Mouse (Mus musculus): ENCODE data around the gene Pou6f1. TPM values are rescaled to one million over a fixed set of nuclear protein-coding genes. Genes with fewer than 3 reads are reported as not detected.
"Not testable (repeated sequence)": the region's sequence is repeated elsewhere in the genome, so short reads cannot be mapped to it uniquely, and the experiment has no call there.

The Pou6f1 gene
- polyA plus RNA-seq, 1 experiment from 2014 or later: 41.2 TPM

DNA sequence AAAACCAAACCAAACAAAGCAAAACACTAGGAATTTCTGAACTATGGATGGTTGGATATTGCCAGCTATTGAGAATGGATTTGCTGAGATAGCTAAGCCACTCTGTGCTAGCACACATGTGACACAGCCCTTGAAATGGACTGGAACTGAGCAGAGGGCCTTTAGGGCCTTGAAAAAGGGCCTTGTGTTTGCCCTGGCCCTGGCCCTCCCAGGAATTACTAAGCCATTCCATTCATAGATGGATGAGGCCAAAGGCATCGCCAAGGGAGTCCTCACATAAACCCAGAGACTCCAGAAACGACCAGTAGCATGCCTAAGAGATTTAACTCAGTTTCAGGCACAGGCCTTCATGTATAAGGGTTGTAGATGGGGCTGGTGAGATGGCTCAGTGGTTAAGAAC is 33.3 kb downstream of the Pou6f1 start:
- no peak overlapping the region for H3K4me2 ChIP-seq
- no peaks in the 10 kb centered on the region for H3K4me1 ChIP-seq (replicated peaks)
- H3K9me3 ChIP-seq: no peaks in the 10 kb centered on the region
- no peak overlapping the region for H3K9ac ChIP-seq
- H3K4me3 ChIP-seq: no peak overlapping the region
- H3K27me3 ChIP-seq: no peaks in the 10 kb centered on the region
- H3K27ac ChIP-seq: no peak overlapping the region
- no peak for ATAC-seq (ENCODE audit: low FRiP score)
- 76% methylated on average over 2 of the region's 2 CpGs for WGBS
- H3K36me3 ChIP-seq: no peaks in the 10 kb centered on the region

DNA sequence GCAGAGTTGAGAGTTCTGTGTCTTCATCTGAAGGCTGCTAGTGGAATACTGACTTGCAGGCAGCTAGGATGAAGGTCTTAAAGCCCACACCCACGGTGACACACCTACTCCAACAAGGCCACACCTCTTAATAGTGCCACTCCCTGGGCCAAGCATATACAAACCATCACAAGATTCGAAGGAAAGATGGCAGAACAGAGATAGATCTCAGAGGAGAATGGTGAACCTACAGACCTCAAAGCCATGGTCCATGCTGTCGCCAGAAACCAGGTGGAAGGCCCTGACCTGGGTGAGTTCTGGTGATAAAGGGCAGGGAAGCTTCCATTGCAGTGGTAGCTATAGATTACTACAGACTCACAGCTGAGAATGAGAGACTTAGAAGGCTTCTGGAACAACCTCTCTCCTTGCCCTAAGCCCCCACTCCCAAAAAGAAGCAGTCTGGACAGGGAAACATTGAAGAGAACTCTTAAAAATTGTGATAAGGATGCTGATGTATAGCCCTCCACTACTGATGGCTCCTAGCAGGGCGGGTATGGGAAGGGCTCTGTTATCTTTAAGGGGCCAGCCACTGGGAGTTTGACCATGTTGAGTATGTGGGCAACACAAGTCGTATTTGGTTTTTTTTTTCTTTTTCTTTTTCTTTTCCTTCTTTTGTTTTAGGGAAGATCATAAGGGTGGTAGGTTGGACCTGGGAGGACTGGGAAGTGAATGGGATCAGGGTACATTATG is 41.9 kb downstream of the Pou6f1 start:
- Histone ChIP-seq H3K9ac (no peak overlapping the region), H3K4me2 (no peak overlapping the region), H3K27ac (no peak overlapping the region), H3K4me1 (replicated peaks) (no peaks in the 10 kb centered on the region), H3K27me3 (no peaks in the 10 kb centered on the region), H3K9me3 (no peaks in the 10 kb centered on the region), H3K36me3 (no peaks in the 10 kb centered on the region), H3K4me3 (no peak overlapping the region)
- no peak for ATAC-seq (ENCODE audit: low FRiP score)
- WGBS: 83% methylated on average over 5 of the region's 5 CpGs

DNA sequence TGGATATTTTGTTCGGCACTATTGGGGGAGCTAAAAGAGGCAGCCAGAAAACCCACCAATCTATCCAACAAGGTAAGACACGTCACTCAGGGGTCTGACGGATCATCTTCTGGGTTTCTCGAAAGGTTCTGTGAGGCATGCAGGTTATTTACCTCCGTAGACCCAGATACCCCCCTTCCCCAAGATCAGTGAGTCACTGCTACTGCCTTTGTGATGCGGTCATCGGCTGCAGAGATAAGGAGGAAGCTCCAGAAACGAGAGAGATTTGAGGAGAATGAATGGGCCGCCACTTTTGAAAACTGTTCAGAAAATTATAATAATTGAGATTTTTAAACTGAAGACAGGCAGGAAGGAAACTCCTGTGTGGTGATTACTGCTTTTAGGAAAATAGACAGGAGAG is 43.4 kb downstream of the Pou6f1 start:
- Histone ChIP-seq H3K4me3 (no peak overlapping the region), H3K9me3 (no peaks in the 10 kb centered on the region), H3K4me2 (no peak overlapping the region), H3K27ac (no peak overlapping the region), H3K4me1 (replicated peaks) (peaks cover 6% of the 10 kb centered on the region), H3K9ac (no peak overlapping the region), H3K27me3 (no peaks in the 10 kb centered on the region), H3K36me3 (no peaks in the 10 kb centered on the region)
- 93% methylated on average over 9 of the region's 9 CpGs for WGBS
- no peak for ATAC-seq (ENCODE audit: low FRiP score)

DNA sequence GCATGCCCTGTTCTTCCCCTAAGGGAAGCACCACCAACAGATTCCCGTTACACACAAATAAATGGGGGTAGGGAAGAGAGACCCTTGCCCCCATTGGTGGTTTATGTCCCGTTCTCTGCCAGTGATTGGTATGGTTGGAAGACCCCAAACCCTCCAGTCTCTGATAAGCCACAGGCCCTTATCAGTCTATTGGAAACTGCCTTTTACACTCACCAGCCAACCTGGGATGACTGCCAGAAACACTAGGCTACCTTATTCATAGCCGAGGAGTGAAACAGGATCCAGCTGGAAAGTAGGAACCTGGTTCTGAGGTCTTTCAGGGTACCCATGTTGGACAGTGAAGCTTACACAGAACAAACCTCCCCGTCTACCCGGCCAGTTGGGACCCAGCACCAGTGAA is 43.8 kb downstream of the Pou6f1 start:
- Histone ChIP-seq H3K9me3 (no peaks in the 10 kb centered on the region), H3K4me3 (no peak overlapping the region), H3K4me2 (no peak overlapping the region), H3K27ac (no peak overlapping the region), H3K27me3 (no peaks in the 10 kb centered on the region), H3K9ac (no peak overlapping the region), H3K4me1 (replicated peaks) (peaks cover 9% of the 10 kb centered on the region), H3K36me3 (no peaks in the 10 kb centered on the region)
- no peak for ATAC-seq (ENCODE audit: low FRiP score)
- 90% methylated on average over 5 of the region's 5 CpGs for whole genome bisulfite sequencing

DNA sequence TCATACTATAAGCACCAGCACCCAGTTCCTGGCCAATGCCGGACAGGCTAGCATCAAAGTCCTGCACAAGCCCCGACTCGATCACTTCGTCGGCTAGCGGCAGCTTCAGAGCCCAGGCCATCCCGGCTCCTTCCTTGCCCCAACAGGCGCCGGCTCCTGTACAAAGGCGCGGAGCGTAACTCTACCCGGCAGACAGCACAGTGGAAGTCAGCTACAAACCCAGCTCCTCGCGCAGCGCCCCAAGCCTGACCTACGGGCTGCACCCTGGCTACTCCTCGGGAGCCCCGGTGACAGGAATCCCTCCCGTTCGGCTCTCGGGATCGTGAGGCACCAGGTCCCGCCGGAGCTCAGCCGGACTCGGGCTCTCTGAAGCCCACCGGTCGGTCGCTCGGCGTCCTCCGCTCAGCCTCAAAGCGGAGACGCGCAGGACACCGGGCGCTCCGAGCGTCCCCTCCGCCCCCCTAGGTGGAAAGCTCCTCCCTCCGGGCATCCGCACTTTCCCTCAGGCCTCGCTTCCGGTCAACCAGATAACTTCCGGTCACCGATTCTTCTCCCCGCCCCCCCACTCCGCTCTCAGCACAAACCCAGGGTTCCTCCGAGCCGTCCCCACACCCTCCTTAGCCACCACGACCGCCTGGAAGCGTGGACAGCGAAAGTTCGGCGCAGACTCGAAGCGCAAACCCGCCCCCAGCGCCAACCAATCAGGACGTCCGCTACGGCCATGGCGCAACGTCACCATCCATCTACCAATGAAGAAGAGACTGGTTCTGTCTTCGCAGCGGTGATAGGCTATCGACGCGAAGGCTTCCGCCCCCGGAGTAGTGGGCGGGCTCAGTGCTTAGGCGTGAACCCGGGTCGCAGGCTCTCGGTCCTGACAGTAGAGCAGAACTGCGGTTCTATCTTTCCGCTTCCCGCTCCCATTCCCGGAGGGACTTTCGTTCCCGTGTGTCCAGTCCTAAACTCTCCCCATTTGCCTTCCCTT is 48.2 kb downstream of the Pou6f1 start, which contains the start of gene Tfcp2:
TSS of gene Tfcp2 (minus strand) at position 683 of the 982 bp plus-strand sequence.
- Histone ChIP-seq H3K36me3 (peaks cover 12% of the 10 kb centered on the region), H3K4me2 (peak within 1 kb of the TSS; percentile 74), H3K27ac (peak within 1 kb of the TSS; percentile 94), H3K27me3 (no peaks in the 10 kb centered on the region), H3K4me1 (replicated peaks) (peaks cover 22% of the 10 kb centered on the region), H3K9me3 (no peaks in the 10 kb centered on the region), H3K4me3 (peak within 1 kb of the TSS; percentile 90), H3K9ac (peak within 1 kb of the TSS; percentile 90)
- under 1% methylated on average over 84 of the region's 84 CpGs for WGBS
- peak; percentile 100 for ATAC-seq (ENCODE audit: low FRiP score)

DNA sequence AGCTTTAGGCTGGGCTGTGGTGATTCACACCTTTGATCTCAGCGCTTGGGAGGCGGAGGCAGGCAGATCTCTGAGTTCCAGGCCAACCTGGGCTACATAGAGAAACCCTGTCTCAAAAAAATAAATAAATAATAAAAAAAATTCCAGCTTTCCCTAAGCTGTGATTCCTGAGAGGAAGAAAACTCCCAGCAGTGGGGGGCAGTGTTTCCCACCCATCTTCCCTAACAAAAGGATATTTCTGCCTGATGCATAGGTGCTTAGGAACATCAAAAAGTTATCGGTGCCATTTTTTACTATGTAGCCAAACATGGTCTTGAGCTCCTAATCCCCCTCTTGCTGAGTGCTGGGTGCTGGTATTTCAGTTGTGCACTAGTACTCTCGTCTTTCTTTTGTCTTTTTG is 49.5 kb downstream of the Pou6f1 start:
- H3K9ac ChIP-seq: no peak overlapping the region
- H3K4me2 ChIP-seq: peak overlapping the region; percentile 74
- H3K9me3 ChIP-seq: no peaks in the 10 kb centered on the region
- no peaks in the 10 kb centered on the region for H3K27me3 ChIP-seq
- ATAC-seq (ENCODE audit: low FRiP score): no peak
- 93% methylated on average over 4 of the region's 4 CpGs for WGBS
- peak overlapping the region; percentile 90 for H3K4me3 ChIP-seq
- peaks cover 22% of the 10 kb centered on the region for H3K4me1 ChIP-seq (replicated peaks)
- H3K27ac ChIP-seq: no peak overlapping the region
- peaks cover 23% of the 10 kb centered on the region for H3K36me3 ChIP-seq

DNA sequence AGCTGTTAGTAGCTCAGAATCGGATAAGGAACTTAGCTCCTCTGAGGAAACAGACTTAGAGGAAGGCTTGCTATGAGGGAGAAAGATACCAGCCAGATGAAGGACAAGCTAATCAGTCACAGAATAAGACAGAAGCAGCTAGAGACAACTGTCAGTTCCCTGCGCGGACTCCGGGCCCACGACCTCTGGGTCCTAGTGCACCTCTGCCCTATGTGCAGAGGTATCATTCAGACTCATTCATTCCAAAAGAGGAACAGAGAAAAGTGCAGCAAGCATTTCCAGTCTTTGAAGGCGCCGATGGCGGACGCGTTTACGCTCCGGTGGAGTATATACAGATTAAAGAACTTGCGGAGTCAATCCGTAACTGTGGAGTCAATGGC is 56.1 kb downstream of the Pou6f1 start:
- peaks cover 54% of the 10 kb centered on the region for H3K36me3 ChIP-seq
- H3K4me3 ChIP-seq; H3K4me2 ChIP-seq; H3K9ac ChIP-seq; H3K27me3 ChIP-seq; H3K9me3 ChIP-seq; H3K27ac ChIP-seq; ATAC-seq (ENCODE audit: low FRiP score); H3K4me1 ChIP-seq (replicated peaks): not testable (repeated sequence)
- WGBS: 97% methylated on average over 14 of the region's 14 CpGs

DNA sequence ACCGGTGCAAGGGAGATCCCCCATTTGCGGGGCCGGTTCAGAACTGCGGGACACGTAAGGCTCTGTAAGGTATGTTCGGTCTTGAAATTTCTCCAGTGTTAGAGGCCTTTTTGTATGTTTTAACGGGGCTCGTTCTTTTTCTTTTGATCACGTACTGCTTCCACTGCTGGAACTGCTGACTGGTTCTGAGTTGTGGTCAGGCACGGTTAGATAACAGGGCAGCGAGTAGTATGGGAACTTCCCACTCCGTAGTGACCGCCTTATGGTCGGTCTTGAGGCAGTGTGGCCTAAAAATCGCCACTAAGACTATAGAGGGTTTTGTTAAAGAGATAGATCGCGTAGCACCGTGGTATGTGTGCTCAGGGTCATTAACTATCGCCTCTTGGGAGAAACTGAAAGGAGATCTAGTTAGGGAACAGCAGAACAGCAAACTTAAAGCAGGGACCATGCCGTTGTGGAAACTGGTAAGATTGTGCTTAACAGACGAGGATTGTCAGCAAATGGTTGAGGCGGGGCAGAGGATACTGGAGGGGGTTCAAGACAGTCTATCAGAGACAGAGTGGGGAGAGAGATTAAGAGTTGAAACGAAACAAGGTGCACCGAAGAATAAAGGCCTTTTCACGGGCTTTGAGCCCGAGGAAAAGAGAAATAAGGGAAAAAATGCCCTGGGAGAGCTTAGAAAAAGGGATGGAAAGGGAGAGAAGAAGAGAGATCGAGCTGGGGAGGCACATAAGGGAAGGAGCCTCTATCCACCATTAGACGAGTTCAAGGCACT is 56.7 kb downstream of the Pou6f1 start:
- not testable (repeated sequence) for H3K27me3 ChIP-seq; H3K9me3 ChIP-seq; H3K27ac ChIP-seq; H3K9ac ChIP-seq; ATAC-seq (ENCODE audit: low FRiP score); H3K4me3 ChIP-seq; H3K4me1 ChIP-seq (replicated peaks); H3K4me2 ChIP-seq
- peaks cover 48% of the 10 kb centered on the region for H3K36me3 ChIP-seq
- WGBS: 96% methylated on average over 28 of the region's 28 CpGs

DNA sequence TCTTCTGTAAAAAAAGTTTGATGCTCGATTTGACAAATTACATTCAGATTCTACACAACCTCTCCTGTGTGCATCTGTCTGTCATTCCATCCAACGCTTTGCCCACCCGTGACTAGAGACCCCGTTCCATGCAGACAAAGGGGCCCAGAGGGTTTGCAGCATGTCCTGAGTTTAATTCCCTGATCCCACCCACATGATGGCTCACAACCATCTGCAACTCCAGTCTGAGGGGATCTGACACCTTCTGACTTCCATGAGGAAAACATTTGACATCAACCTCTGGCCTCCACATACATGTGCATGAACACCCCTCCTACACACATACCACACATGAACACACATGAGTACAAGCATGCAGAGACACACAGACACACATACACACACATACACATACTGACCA is 58.4 kb downstream of the Pou6f1 start:
- Histone ChIP-seq H3K4me3 (no peak overlapping the region), H3K4me2 (no peak overlapping the region), H3K36me3 (peaks cover 42% of the 10 kb centered on the region), H3K9ac (no peak overlapping the region), H3K27me3 (no peaks in the 10 kb centered on the region), H3K9me3 (no peaks in the 10 kb centered on the region), H3K27ac (no peak overlapping the region), H3K4me1 (replicated peaks) (no peaks in the 10 kb centered on the region)
- no peak for ATAC-seq (ENCODE audit: low FRiP score)
- 93% methylated on average over 4 of the region's 4 CpGs for WGBS

DNA sequence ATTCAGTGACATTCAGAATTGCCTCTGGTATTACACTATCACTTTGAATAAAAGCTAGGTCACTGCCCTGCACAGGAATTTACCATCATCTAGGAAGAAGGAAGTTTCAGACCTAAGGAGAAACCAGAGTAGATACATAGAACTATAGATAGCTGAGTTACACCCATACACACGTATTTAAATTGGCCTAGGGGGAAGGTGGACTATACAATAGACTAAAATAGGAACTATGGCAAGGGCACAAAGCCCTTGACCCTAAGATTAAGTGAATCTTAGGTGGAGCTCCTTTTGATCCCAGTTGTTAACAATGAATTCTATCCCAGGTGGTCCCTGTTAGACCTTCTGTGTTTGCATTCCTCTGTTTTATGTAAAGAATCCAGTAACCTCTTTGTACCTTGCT is 58.8 kb downstream of the Pou6f1 start:
- H3K4me2 ChIP-seq; H3K27me3 ChIP-seq; H3K4me3 ChIP-seq; H3K9ac ChIP-seq; H3K4me1 ChIP-seq (replicated peaks); H3K9me3 ChIP-seq; H3K27ac ChIP-seq; ATAC-seq (ENCODE audit: low FRiP score): not testable (repeated sequence)
- peaks cover 41% of the 10 kb centered on the region for H3K36me3 ChIP-seq
- WGBS: 89% methylated on average over 1 of the region's 1 CpGs

DNA sequence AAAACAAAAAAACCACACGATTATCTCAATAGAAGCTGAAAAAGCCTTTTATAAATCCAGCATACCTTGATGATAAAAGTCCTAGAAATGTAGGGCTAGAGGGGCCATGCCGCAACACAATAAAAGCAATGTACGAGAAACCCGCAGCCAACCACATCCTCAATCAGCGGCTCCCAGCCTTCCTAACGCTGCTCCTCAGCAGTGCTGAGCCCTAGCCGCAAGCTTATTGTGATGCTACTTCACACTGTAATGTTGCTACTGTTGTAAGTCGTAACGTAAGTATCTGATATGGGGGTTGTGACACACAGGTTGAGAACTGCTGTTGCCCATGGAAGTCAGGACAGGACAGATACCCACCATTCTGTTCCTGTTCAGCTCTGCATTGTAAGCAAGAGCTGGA is 60.4 kb downstream of the Pou6f1 start:
- no peak overlapping the region for H3K4me3 ChIP-seq
- H3K4me2 ChIP-seq: no peak overlapping the region
- H3K9me3 ChIP-seq: no peaks in the 10 kb centered on the region
- 95% methylated on average over 9 of the region's 9 CpGs for WGBS
- no peak overlapping the region for H3K9ac ChIP-seq
- H3K36me3 ChIP-seq: peaks cover 49% of the 10 kb centered on the region
- H3K4me1 ChIP-seq (replicated peaks): no peaks in the 10 kb centered on the region
- ATAC-seq (ENCODE audit: low FRiP score): no peak
- H3K27ac ChIP-seq: no peak overlapping the region
- no peaks in the 10 kb centered on the region for H3K27me3 ChIP-seq

DNA sequence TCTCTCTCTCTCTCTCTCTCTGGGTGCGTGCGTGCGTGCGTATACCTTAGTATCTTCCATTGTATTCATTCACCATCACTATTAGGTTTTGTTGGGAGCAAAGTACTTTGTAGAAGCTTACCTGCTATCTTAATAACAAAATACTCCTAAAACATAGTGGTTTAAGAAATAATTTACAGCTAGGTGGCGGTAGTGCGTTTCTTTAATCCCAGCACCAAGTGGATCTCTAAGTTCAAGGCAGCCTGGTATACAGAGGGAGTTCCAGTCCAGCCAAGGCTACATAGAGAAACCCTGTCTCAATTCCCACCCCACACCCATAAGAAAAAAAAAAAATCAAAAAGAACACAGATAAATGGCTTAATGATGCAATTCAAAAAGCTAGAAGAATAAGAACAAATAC is 61.9 kb downstream of the Pou6f1 start:
- no peak for ATAC-seq (ENCODE audit: low FRiP score)
- H3K4me3 ChIP-seq: no peak overlapping the region
- H3K4me2 ChIP-seq: no peak overlapping the region
- peaks cover 48% of the 10 kb centered on the region for H3K36me3 ChIP-seq
- 89% methylated on average over 6 of the region's 6 CpGs for WGBS
- no peaks in the 10 kb centered on the region for H3K27me3 ChIP-seq
- no peak overlapping the region for H3K9ac ChIP-seq
- H3K27ac ChIP-seq: no peak overlapping the region
- no peaks in the 10 kb centered on the region for H3K9me3 ChIP-seq
- no peaks in the 10 kb centered on the region for H3K4me1 ChIP-seq (replicated peaks)

All from hindbrain, embryonic 13.5 days (tissue).